Mouse (Mus musculus) CH12F3 (cell line): Measurements from ENCODE around the gene Hes1.

Experiments
- in situ Hi-C: fragments of 300-500 bp; cut with MboI; formaldehyde crosslinking; loops from 2 replicates; pipeline ENCODE4 v1.14.3; 2020; ENCODE audit warnings: low sequenced_read_pairs

Gene Hes1

GRCm38 (mm10) chr16:30050767-30051490 is 13.3 kb upstream of the Hes1 start:
- in situ Hi-C loops = no loop called here

GRCm38 (mm10) chr16:30052271-30052670 is 11.9 kb upstream of the Hes1 start:
- in situ Hi-C loops = no loop called here

- in situ Hi-C loops = no loop called here
These were observed 11.2 kb upstream of the Hes1 start for GRCm38 (mm10) chr16:30052839-30053511.

- in situ Hi-C loops = no loop called here
These were observed 9.6 kb upstream of the Hes1 start for GRCm38 (mm10) chr16:30054541-30054940.

- in situ Hi-C loops = no loop called here
These were observed 8.8 kb upstream of the Hes1 start for GRCm38 (mm10) chr16:30055361-30055889.

GRCm38 (mm10) chr16:30055927-30056326 is 8.3 kb upstream of the Hes1 start:
- in situ Hi-C loops = no loop called here

- in situ Hi-C loops = no loop called here
These were observed 7.3 kb upstream of the Hes1 start for GRCm38 (mm10) chr16:30056906-30057305.

GRCm38 (mm10) chr16:30058974-30059717 is 5.0 kb upstream of the Hes1 start:
- in situ Hi-C loops = no loop called here

- in situ Hi-C loops = no loop called here
These were observed 3.8 kb upstream of the Hes1 start for GRCm38 (mm10) chr16:30060412-30060811.

- in situ Hi-C loops = no loop called here
These were observed 1.7 kb upstream of the Hes1 start for GRCm38 (mm10) chr16:30062242-30063030.

GRCm38 (mm10) chr16:30063121-30063881 is 883 bp upstream of the Hes1 start:
- in situ Hi-C loops = no loop called here

- in situ Hi-C loops = loop anchor here (5.0 kb wide), 1 partner anchor 332 kb away; no protein-coding TSS in a partner anchor
These were observed 429 bp downstream of the Hes1 start for GRCm38 (mm10) chr16:30064613-30065012.

- in situ Hi-C loops = loop anchor here (5.0 kb wide), 1 partner anchor 333 kb away; no protein-coding TSS in a partner anchor
These were observed 893 bp downstream of the Hes1 start for GRCm38 (mm10) chr16:30065077-30065476.

GRCm38 (mm10) chr16:30065537-30066183 is 1.5 kb downstream of the Hes1 start:
- in situ Hi-C loops = loop anchor here (5.0 kb wide), 1 partner anchor 333 kb away; no protein-coding TSS in a partner anchor

GRCm38 (mm10) chr16:30066184-30066851 is 2.1 kb downstream of the Hes1 start:
- in situ Hi-C loops = loop anchor here (5.0 kb wide), 1 partner anchor 334 kb away; no protein-coding TSS in a partner anchor

GRCm38 (mm10) chr16:30066852-30067301 is 2.7 kb downstream of the Hes1 start:
- in situ Hi-C loops = loop anchor here (5.0 kb wide), 1 partner anchor 335 kb away; no protein-coding TSS in a partner anchor

- in situ Hi-C loops = loop anchor here (5.0 kb wide), 1 partner anchor 336 kb away; no protein-coding TSS in a partner anchor
These were observed 4.1 kb downstream of the Hes1 start for GRCm38 (mm10) chr16:30068041-30069020.
